Mouse (Mus musculus) Patski (cell line): ENCODE measurements around the gene Mfap1b. TPM values are rescaled to one million over a fixed set of nuclear protein-coding genes. Genes with fewer than 3 reads are reported as not detected.

Experiments used
- ATAC-seq: fragments of 100-300 bp; one replicate; pipeline ENCODE4 v1.8.0; 2021
- CTCF ChIA-PET: fragments of 350-600 bp; sonication (Branson Sonifier 250); formaldehyde crosslinking; loops from one replicate; lab custom pipeline; 2022; ENCODE audit warnings: inconsistent platforms; lab: Charles Lee
- POLR2A ChIA-PET: fragments of 350-600 bp; sonication (Branson Sonifier 250); formaldehyde crosslinking; loops from one replicate; lab custom pipeline; 2022; ENCODE audit warnings: antibody characterized with exemption, inconsistent platforms; lab: Charles Lee
- DNase-seq: peaks from one replicate; pipeline ENCODE4 v3.0.0-alpha.2; 2011; ENCODE audit warnings: low read depth, low spot score
- H3K27me3 ChIP-seq: fragments of 371-371 bp; one replicate; pipeline ENCODE4 v1.5.1; 2021
- CTCF ChIP-seq: fragments of 100-300 bp; IDR thresholded peaks from one replicate; pipeline ENCODE4 v1.5.1; 2021
- in situ Hi-C: fragments of 300-500 bp; cut with MboI; formaldehyde crosslinking; loops from 3 replicates; pipeline ENCODE4 v1.11.1; 2018; ENCODE audit warnings: low pct_unique_long_range_greater_than_20kb, mixed read lengths
- polyA plus RNA-seq: library from polyadenylated mRNA; unstranded; gene quantifications from one replicate; pipeline ENCODE4 v1.2.3, GENCODE M21; 2021

Mfap1b gene
- polyA plus RNA-seq, 1 experiment from 2014 or later, result 35.3 TPM

- H3K27me3 ChIP-seq, result no peaks in the 10 kb centered on the region
- POLR2A ChIA-PET, result no interaction called here
- in situ Hi-C loops, result no loop called here
- DNase-seq (no peak), ATAC-seq (peak; percentile 14)
- no peak for TF ChIP-seq CTCF
- CTCF ChIA-PET, result no interaction called here
Measured at GRCm38 (mm10) chr2:121460071-121460470, 13.8 kb downstream of the Mfap1b start.

GRCm38 (mm10) chr2:121456692-121457642, 16.9 kb downstream of the Mfap1b start, which contains the start of gene Serinc4:
Serinc4 (minus strand) TSS chr2:121456781.
- ATAC-seq (peak; percentile 70), DNase-seq (no peak)
- POLR2A ChIA-PET, result interaction anchor here (1.0 to 1.1 kb wide), 2 partner anchors 9 to 11 kb away, joined by 4 read pairs; no protein-coding TSS in a partner anchor
- no peaks in the 10 kb centered on the region for H3K27me3 ChIP-seq
- TF ChIP-seq CTCF, result no peak
- CTCF ChIA-PET, result no interaction called here
- in situ Hi-C loops, result no loop called here

GRCm38 (mm10) chr2:121455534-121455933, 18.3 kb downstream of the Mfap1b start:
- ChIA-PET POLR2A (no interaction called here), CTCF (no interaction called here)
- in situ Hi-C loops, result no loop called here
- TF ChIP-seq CTCF, result no peak
- no peak for DNase-seq
- no peaks in the 10 kb centered on the region for H3K27me3 ChIP-seq
- ATAC-seq, result no peak

- no peak for DNase-seq
- ChIA-PET POLR2A (no interaction called here), CTCF (no interaction called here)
- TF ChIP-seq CTCF, result no peak
- no peaks in the 10 kb centered on the region for H3K27me3 ChIP-seq
- in situ Hi-C loops, result no loop called here
- ATAC-seq, result no peak
Measured at GRCm38 (mm10) chr2:121453917-121454316, 19.9 kb downstream of the Mfap1b start.

DNA sequence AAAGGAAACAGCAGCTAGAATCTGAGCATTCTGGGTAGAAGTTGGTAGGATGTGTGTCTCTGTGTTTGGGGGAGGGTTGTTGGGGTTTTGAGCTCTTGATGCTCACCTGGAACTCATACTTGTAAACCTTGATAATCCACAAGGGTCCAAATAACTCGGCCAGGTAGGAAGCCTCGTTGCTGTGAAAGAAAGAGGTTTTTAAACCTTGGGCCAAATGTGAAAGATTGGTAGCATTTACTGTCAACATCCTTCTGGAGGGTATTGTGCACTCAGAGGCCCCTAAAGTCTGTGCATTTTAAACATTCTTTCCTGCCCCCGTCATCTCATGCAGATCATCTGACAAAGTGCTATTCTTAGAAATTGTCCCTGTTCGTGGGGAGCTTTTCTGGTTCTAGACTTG, 20.9 kb downstream of the Mfap1b start, which contains the start of gene Hypk:
Gene Hypk (plus strand): TSS at position 301 of the 400 bp plus-strand sequence.
- ChIA-PET CTCF (no interaction called here), POLR2A (interaction anchor here (0.6 kb wide), 2 partner anchors 9 to 418 kb away, joined by 3 to 4 read pairs; partner anchors contain the start of gene Ell3)
- in situ Hi-C loops, result no loop called here
- no peak for ATAC-seq
- no peak for DNase-seq
- H3K27me3 ChIP-seq, result no peaks in the 10 kb centered on the region
- no peak for TF ChIP-seq CTCF

DNA sequence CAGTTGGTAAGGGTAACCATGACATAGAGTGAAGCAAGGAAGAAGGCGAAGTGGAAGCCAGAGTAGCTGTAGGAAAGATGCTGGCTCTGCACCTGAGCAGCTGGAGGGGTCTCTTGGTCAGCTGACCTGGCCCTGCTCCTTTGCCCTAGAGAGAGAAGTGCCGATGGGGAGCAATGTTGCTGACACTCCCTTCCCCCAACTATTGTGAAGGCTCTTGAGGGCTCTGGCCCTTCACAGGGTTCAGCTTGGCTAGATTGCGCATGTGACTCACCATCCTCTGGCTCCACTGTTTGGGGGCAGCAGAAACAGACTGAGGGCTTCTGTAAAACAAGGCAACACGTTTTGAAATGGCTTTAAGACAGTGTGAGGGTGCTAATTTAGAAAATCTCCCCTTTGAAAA, 21.5 kb downstream of the Mfap1b start:
- DNase-seq, result no peak
- in situ Hi-C loops, result no loop called here
- POLR2A ChIA-PET, result no interaction called here
- TF ChIP-seq CTCF, result no peak
- H3K27me3 ChIP-seq, result no peaks in the 10 kb centered on the region
- CTCF ChIA-PET, result no interaction called here
- ATAC-seq, result no peak

DNA sequence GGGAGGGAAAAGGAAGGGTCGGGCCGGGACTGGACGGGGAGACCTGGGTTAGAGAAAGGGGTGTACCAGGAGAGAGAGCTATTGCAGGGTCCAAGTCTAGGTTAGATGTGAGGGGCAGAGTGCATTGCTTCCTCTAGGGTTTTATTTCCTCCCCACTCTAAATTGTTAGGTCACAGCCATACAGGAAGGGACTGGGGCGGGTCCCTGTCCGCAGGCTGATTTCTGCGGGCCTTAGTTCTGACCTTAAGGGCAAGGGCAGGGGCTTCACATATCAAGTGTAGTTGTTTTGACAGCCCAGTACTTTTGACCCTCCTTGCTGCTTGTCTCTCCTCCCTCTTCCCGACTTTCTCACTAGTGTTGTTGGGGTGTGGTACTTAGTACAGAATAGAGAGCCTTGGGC, 23.8 kb downstream of the Mfap1b start:
- H3K27me3 ChIP-seq, result no peaks in the 10 kb centered on the region
- no peak for TF ChIP-seq CTCF
- in situ Hi-C loops, result no loop called here
- DNase-seq, result no peak
- ChIA-PET CTCF (interaction anchor here (1.2 to 1.3 kb wide), 2 partner anchors 9 to 40 kb away, joined by 3 read pairs; no protein-coding TSS in a partner anchor), POLR2A (interaction anchor here (0.5 to 1.5 kb wide), 3 partner anchors 8 to 74 kb away, joined by 3 to 4 read pairs (median 3); no protein-coding TSS in a partner anchor)
- no peak for ATAC-seq

- DNase-seq (no peak), ATAC-seq (peak; percentile 0)
- no peak for TF ChIP-seq CTCF
- H3K27me3 ChIP-seq, result no peaks in the 10 kb centered on the region
- ChIA-PET POLR2A (interaction anchor here (0.6 to 1.5 kb wide), 3 partner anchors 9 to 30 kb away, joined by 3 to 4 read pairs (median 4); no protein-coding TSS in a partner anchor), CTCF (interaction anchor here (1.3 kb wide), 1 partner anchor 39 kb away, joined by 3 read pairs; no protein-coding TSS in a partner anchor)
- in situ Hi-C loops, result no loop called here
Measured at GRCm38 (mm10) chr2:121449545-121450011, 24.3 kb downstream of the Mfap1b start.

- CTCF ChIA-PET, result interaction anchor here (1.3 to 1.7 kb wide), 2 partner anchors 11 to 39 kb away, joined by 3 to 9 read pairs; no protein-coding TSS in a partner anchor
- no peaks in the 10 kb centered on the region for H3K27me3 ChIP-seq
- DNase-seq, result peak; percentile 85
- no peak for TF ChIP-seq CTCF
- in situ Hi-C loops, result no loop called here
- POLR2A ChIA-PET, result interaction anchor here (0.6 to 1.5 kb wide), 3 partner anchors 10 to 115 kb away, joined by 3 to 4 read pairs (median 4); no protein-coding TSS in a partner anchor
- peak; percentile 94 for ATAC-seq
Measured at GRCm38 (mm10) chr2:121448739-121449535, 24.9 kb downstream of the Mfap1b start, which contains the start of gene Serf2. Serf2 (plus strand) TSS chr2:121449195.

- in situ Hi-C loops, result no loop called here
- TF ChIP-seq CTCF, result no peak
- ChIA-PET CTCF (interaction anchor here (1.7 kb wide), 1 partner anchor 10 kb away, joined by 9 read pairs; no protein-coding TSS in a partner anchor), POLR2A (interaction anchor here (1.0 kb wide), 1 partner anchor 9 kb away, joined by 4 read pairs; no protein-coding TSS in a partner anchor)
- DNase-seq, result no peak
- no peak for ATAC-seq
- no peaks in the 10 kb centered on the region for H3K27me3 ChIP-seq
Measured at GRCm38 (mm10) chr2:121448136-121448535, 25.7 kb downstream of the Mfap1b start.
